Mouse (Mus musculus) olfactory bulb, adult 2 months (tissue): ENCODE results near the gene Tap1.
"Not testable (repeated sequence)": the region's sequence is repeated elsewhere in the genome, so short reads cannot be mapped to it uniquely, and the experiment has no call there.

Experiments used
- CTCF ChIP-seq: fragments of 200-500 bp; IDR thresholded peaks from 2 replicates; pipeline ENCODE4 v1.5.1; 2012; ENCODE audit warnings: low read depth, mild to moderate bottlenecking, low read length, moderate library complexity; ENCODE audit not compliant: insufficient read depth
- POLR2A ChIP-seq: fragments of 200-500 bp; IDR thresholded peaks from 2 replicates; pipeline ENCODE4 v1.6.1; 2012; ENCODE audit warnings: mild to moderate bottlenecking, low read depth, low read length, moderate library complexity; ENCODE audit not compliant: insufficient read depth

DNA sequence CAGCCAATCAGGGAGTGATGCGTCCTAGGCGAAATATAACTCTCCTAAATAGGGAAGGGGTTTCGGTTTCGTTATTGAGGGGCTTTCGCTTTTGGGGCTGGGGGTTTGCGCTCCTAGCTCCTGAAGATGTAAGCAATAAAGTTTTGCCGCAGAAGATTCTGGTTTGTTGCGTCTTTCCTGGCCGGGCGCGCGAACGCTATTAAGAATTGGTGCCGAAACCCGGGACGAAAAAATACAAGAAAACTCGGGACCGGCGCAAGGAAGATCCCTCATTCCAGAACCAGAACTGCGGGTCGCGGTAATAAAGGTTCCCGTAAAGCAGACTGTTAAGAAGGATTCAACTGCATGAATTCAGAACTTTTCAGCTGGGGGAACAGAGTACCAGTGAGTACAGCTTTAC is 38.6 kb downstream of the Tap1 start:
- TF ChIP-seq CTCF, POLR2A: not testable (repeated sequence)
